Mouse (Mus musculus): ENCODE data around the gene Gm9639. TPM values are rescaled to one million over a fixed set of nuclear protein-coding genes. Genes with fewer than 3 reads are reported as not detected.
"Not testable (repeated sequence)": the region's sequence is repeated elsewhere in the genome, so short reads cannot be mapped to it uniquely, and the experiment has no call there.

Gm9639 gene
- polyA plus RNA-seq, 1 experiment: not detected

DNA sequence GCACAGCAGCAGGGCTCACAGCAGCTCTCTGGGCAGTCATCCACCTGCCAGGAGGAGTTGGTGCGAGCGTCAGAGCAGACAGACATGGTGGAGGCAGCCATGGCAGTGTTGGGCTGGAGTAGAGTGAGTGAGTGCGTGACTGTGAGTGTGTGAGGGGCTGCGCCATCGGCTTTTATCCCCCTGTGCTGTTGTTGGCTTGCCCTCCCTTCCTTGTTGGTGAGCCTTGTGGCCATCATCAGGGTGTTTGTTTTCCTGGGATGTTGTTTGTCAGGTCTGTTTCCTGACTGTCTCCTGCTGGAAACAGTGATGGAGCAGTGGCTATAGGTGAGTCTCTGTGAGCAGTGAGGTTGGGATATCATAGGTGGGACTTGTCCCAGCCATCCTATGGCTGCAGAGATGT is 16.9 kb upstream of the Gm9639 start, which contains the start of gene Gm9507:
TSS of gene Gm9507 (minus strand) at position 101 of the 400 bp plus-strand sequence.
- Histone ChIP-seq H3K27ac (ENCODE audit: control insufficient read depth, insufficient read depth, low read depth, low read length) (no peak within 1 kb of the TSS), H3K36me3 (ENCODE audit: control insufficient read depth, insufficient read depth, low read length) (no peaks in the 10 kb centered on the region), H3K4me3 (ENCODE audit: control insufficient read depth, low read depth, low read length) (no peak within 1 kb of the TSS), H3K4me1 (ENCODE audit: control insufficient read depth, insufficient read depth, low read length) (no peaks in the 10 kb centered on the region), H3K27me3 (ENCODE audit: control insufficient read depth, insufficient read depth, low read length) (no peaks in the 10 kb centered on the region)
- TF ChIP-seq CTCF (IDR thresholded peaks at IDR 0.05; ENCODE audit: control insufficient read depth, insufficient read depth, insufficient replicate concordance, low read depth, low read length) (no peak), POLR2A (IDR thresholded peaks at IDR 0.05; ENCODE audit: control insufficient read depth, low read depth, low read length) (no peak)

DNA sequence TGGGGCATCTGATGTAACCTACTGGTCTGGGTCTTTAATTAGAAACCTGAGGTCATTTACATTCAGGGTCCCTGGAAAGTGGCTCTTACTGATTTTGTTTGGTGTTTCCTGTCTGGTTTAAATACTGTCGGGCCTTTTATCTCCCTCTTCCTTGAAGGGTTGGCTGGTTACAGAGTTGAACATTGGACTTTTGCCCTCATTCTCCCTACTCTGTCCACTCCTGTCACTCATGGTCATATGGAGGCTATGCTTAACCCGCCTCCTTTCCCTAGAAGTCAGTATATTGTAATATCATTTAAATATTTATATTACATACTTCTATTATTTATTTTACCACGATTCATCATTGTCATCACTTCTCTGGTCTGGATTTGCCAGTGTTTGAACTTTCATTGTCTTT is 9.2 kb upstream of the Gm9639 start:
- Histone ChIP-seq H3K27me3 (ENCODE audit: control insufficient read depth, insufficient read depth, low read length) (no peaks in the 10 kb centered on the region), H3K27ac (ENCODE audit: control insufficient read depth, insufficient read depth, low read depth, low read length) (no peak overlapping the region), H3K4me3 (ENCODE audit: control insufficient read depth, low read depth, low read length) (no peak overlapping the region), H3K36me3 (ENCODE audit: control insufficient read depth, insufficient read depth, low read length) (no peaks in the 10 kb centered on the region), H3K4me1 (ENCODE audit: control insufficient read depth, insufficient read depth, low read length) (no peaks in the 10 kb centered on the region)
- TF ChIP-seq CTCF (IDR thresholded peaks at IDR 0.05; ENCODE audit: control insufficient read depth, insufficient read depth, insufficient replicate concordance, low read depth, low read length) (no peak), POLR2A (IDR thresholded peaks at IDR 0.05; ENCODE audit: control insufficient read depth, low read depth, low read length) (no peak)

DNA sequence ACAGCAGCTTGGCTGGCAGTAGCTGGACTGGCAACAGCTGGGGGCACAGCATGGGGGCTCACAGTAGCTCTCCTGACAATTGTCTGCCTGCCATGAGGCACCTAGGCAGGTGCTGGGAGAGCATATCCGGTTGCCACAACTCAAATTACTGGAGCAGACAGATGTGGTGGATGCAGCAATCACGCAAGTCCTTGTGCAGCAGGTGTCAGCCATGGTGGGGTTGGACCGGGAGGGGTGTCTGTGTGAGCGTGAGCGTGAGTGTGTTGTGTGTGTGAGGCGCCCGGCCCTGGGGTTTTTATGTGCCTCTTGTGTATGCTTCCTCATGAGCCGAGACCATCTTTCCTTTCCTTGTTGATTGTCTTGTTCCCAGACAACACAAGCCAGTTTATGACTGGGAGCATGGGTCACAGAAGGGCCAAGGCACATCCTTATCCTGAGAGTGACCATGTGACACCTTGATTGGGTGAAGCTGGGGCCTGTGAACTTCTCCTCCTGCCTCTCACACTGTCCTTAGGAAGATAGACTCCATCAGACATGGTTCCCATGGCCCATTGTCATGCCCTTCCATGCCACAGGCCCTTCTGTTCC is 4.1 kb upstream of the Gm9639 start, which contains the start of gene Gm19668:
TSS of gene Gm19668 (minus strand) at position 213 of the 588 bp plus-strand sequence.
- H3K27me3 ChIP-seq (ENCODE audit: control insufficient read depth, insufficient read depth, low read length): no peaks in the 10 kb centered on the region
- TF ChIP-seq CTCF (IDR thresholded peaks at IDR 0.05; ENCODE audit: control insufficient read depth, insufficient read depth, insufficient replicate concordance, low read depth, low read length): no peak
- no peak for TF ChIP-seq POLR2A (IDR thresholded peaks at IDR 0.05; ENCODE audit: control insufficient read depth, low read depth, low read length)
- no peaks in the 10 kb centered on the region for H3K4me1 ChIP-seq (ENCODE audit: control insufficient read depth, insufficient read depth, low read length)
- H3K27ac ChIP-seq (ENCODE audit: control insufficient read depth, insufficient read depth, low read depth, low read length): no peak within 1 kb of the TSS
- H3K36me3 ChIP-seq (ENCODE audit: control insufficient read depth, insufficient read depth, low read length): no peaks in the 10 kb centered on the region
- no peak within 1 kb of the TSS for H3K4me3 ChIP-seq (ENCODE audit: control insufficient read depth, low read depth, low read length)

DNA sequence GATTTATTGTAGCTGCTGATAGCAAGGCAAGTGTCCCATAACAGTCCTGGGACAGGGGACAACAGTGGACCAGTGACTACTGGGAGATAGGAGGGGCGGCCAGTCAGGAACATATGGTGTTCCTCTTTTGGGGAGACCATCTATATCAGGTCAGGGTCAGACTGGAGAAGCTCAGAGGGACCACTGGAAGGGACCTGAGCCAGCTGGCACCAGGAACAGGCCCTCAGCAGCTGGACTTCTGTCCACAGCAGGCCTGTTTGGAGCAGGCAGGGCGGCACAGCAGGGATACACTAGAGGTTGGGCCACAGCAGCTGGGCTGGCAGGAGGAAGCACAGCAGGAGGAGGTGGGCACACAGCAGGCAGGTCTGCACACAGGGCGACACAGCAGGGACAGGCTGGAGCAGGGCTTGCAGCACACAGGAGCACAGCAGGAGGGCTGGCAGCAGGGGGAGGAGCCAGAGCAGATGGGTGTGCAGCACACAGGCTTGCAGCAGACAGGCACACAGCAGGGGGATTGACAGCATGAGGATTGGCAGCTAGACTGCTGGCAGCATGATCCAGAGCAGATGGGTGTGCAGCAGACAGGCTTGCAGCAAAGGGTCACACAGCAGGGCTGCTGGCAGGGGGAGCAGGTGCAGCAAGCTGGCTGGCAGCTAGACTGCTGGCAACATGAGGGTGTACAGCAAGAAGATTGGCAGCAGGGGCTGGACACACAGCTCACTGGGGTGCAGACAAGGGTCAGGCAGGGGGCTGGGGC is 3.5 kb upstream of the Gm9639 start:
- H3K4me1 ChIP-seq (ENCODE audit: control insufficient read depth, insufficient read depth, low read length); H3K4me3 ChIP-seq (ENCODE audit: control insufficient read depth, low read depth, low read length); H3K27ac ChIP-seq (ENCODE audit: control insufficient read depth, insufficient read depth, low read depth, low read length); H3K36me3 ChIP-seq (ENCODE audit: control insufficient read depth, insufficient read depth, low read length); H3K27me3 ChIP-seq (ENCODE audit: control insufficient read depth, insufficient read depth, low read length): not testable (repeated sequence)

DNA sequence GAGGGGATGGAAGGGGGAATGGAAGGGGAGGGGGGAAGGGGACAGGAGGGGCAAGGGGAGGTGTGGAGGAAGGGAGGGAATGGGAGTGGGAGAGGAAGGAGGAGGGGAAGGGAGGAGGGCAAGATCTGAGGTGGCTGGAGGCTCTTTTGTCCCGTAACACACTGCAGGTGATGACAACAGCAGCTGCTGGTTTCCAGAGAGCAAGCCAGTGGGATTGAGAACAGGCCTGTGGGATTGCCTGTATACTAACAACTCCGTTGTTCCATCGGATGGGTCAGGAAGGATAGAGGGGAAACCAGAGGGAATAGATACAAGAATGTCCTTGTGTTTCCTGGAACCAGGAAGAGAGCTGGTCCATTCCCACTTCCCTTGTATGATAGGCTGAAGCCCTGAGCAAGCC is 2.8 kb upstream of the Gm9639 start:
- TF ChIP-seq POLR2A (IDR thresholded peaks at IDR 0.05; ENCODE audit: control insufficient read depth, low read depth, low read length) (no peak), CTCF (IDR thresholded peaks at IDR 0.05; ENCODE audit: control insufficient read depth, insufficient read depth, insufficient replicate concordance, low read depth, low read length) (no peak)
- Histone ChIP-seq H3K4me1 (ENCODE audit: control insufficient read depth, insufficient read depth, low read length) (no peaks in the 10 kb centered on the region), H3K27me3 (ENCODE audit: control insufficient read depth, insufficient read depth, low read length) (no peaks in the 10 kb centered on the region), H3K4me3 (ENCODE audit: control insufficient read depth, low read depth, low read length) (no peak overlapping the region), H3K36me3 (ENCODE audit: control insufficient read depth, insufficient read depth, low read length) (no peaks in the 10 kb centered on the region), H3K27ac (ENCODE audit: control insufficient read depth, insufficient read depth, low read depth, low read length) (no peak overlapping the region)

DNA sequence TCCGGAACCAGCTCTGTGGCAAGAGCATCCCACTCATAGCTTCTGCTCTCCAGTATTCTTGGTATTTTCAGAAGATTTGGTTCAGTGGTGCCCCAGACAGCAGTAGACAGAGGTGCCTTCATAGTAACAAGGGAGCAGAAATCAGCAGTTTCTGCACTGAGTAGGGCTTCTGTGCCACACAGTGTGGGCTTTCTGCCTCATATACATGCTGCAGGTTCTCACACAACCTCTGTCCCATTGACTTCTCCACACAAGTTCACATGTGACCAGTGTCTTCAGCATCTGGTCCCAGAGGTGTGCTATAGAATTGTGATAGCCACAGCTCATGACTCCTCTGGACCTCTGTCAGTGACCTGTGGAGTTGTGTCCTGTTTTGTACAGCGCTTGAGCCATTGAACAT is 6.3 kb downstream of the Gm9639 start:
- no peak for TF ChIP-seq POLR2A (IDR thresholded peaks at IDR 0.05; ENCODE audit: control insufficient read depth, low read depth, low read length)
- Histone ChIP-seq H3K4me1 (ENCODE audit: control insufficient read depth, insufficient read depth, low read length) (no peaks in the 10 kb centered on the region), H3K27me3 (ENCODE audit: control insufficient read depth, insufficient read depth, low read length) (no peaks in the 10 kb centered on the region), H3K4me3 (ENCODE audit: control insufficient read depth, low read depth, low read length) (no peak overlapping the region), H3K27ac (ENCODE audit: control insufficient read depth, insufficient read depth, low read depth, low read length) (no peak overlapping the region), H3K36me3 (ENCODE audit: control insufficient read depth, insufficient read depth, low read length) (no peaks in the 10 kb centered on the region)

DNA sequence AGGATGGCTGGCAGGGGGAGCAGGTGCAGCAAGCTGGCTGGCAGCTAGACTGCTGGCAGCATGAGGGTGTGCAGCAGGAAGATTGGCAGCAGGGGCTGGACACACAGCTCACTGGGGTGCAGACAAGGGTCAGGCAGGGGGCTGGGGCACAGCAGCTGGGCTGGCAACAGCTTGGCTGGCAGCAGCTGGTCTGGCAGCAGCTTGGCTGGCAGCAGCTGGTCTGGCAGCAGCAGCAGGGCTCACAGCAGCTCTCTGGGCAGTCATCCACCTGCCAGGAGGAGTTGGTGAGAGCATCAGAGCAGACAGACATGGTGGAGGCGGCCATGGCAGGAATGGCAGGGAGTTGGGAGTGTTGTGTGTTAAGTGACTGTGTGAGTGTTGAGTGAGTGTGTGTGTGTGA is 7.0 kb downstream of the Gm9639 start, which contains the start of gene Gm7137:
TSS of gene Gm7137 (minus strand) at position 325 of the 400 bp plus-strand sequence.
- not testable (repeated sequence) for H3K4me1 ChIP-seq (ENCODE audit: control insufficient read depth, insufficient read depth, low read length); H3K36me3 ChIP-seq (ENCODE audit: control insufficient read depth, insufficient read depth, low read length); H3K27ac ChIP-seq (ENCODE audit: control insufficient read depth, insufficient read depth, low read depth, low read length); H3K4me3 ChIP-seq (ENCODE audit: control insufficient read depth, low read depth, low read length); H3K27me3 ChIP-seq (ENCODE audit: control insufficient read depth, insufficient read depth, low read length)

DNA sequence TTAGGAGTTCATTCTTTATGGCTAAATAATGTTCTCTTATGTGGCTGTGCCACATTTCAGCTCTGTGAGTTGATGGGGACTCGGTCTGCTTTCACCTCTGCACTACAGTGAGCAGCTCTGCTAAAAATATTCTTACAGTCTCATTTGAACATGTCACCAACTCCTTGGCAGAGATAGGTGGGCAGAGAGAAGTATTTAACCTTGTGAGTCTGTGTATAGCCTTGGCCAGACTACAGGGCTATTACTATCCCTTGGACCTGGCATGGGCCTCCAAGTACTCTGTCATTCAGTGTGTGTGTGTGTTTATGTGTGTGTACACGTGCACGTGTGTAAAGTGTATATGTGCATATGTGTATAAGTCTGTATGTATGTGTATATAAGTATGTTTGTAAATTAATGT is 11.5 kb downstream of the Gm9639 start:
- not testable (repeated sequence) for H3K27ac ChIP-seq (ENCODE audit: control insufficient read depth, insufficient read depth, low read depth, low read length); H3K4me1 ChIP-seq (ENCODE audit: control insufficient read depth, insufficient read depth, low read length); H3K27me3 ChIP-seq (ENCODE audit: control insufficient read depth, insufficient read depth, low read length); H3K4me3 ChIP-seq (ENCODE audit: control insufficient read depth, low read depth, low read length); H3K36me3 ChIP-seq (ENCODE audit: control insufficient read depth, insufficient read depth, low read length)

DNA sequence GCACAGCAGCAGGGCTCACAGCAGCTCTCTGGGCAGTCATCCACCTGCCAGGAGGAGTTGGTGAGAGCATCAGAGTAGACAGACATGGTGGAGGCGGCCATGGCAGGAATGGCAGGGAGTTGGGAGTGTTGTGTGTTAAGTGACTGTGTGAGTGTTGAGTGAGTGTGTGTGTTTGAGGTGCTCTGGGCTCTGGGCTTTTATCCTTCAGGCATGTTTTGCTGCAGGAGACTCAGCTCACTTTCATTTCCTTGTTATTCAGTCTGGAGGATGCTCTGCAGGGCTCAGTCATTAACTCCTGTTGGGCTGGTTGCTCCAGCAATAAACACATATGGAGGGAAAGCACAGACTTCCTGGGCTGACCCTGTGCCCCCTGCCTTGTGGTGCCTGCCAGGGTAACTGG is 12.4 kb downstream of the Gm9639 start, which contains the start of gene Gm3250:
TSS of gene Gm3250 (minus strand) at position 101 of the 400 bp plus-strand sequence.
- not testable (repeated sequence) for H3K4me1 ChIP-seq (ENCODE audit: control insufficient read depth, insufficient read depth, low read length); H3K4me3 ChIP-seq (ENCODE audit: control insufficient read depth, low read depth, low read length); H3K36me3 ChIP-seq (ENCODE audit: control insufficient read depth, insufficient read depth, low read length); H3K27me3 ChIP-seq (ENCODE audit: control insufficient read depth, insufficient read depth, low read length); H3K27ac ChIP-seq (ENCODE audit: control insufficient read depth, insufficient read depth, low read depth, low read length)

DNA sequence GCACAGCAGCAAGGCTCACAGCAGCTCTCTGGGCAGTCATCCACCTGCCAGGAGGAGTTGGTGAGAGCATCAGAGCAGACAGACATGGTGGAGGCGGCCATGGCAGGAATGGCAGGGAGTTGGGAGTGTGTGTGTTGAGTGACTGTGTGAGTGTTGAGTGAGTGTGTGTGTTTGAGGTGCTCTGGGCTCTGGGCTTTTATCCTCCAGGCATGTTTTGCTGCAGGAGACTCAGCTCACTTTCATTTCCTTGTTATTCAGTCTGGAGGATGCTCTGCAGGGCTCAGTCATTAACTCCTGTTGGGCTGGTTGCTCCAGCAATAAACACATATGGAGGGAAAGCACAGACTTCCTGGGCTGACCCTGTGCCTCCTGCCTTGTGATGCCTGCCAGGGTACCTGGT is 18.0 kb downstream of the Gm9639 start, which contains the start of gene Gm7138:
TSS of gene Gm7138 (minus strand) at position 101 of the 400 bp plus-strand sequence.
- not testable (repeated sequence) for H3K27ac ChIP-seq (ENCODE audit: control insufficient read depth, insufficient read depth, low read depth, low read length); H3K27me3 ChIP-seq (ENCODE audit: control insufficient read depth, insufficient read depth, low read length); H3K4me3 ChIP-seq (ENCODE audit: control insufficient read depth, low read depth, low read length); H3K4me1 ChIP-seq (ENCODE audit: control insufficient read depth, insufficient read depth, low read length); H3K36me3 ChIP-seq (ENCODE audit: control insufficient read depth, insufficient read depth, low read length)

DNA sequence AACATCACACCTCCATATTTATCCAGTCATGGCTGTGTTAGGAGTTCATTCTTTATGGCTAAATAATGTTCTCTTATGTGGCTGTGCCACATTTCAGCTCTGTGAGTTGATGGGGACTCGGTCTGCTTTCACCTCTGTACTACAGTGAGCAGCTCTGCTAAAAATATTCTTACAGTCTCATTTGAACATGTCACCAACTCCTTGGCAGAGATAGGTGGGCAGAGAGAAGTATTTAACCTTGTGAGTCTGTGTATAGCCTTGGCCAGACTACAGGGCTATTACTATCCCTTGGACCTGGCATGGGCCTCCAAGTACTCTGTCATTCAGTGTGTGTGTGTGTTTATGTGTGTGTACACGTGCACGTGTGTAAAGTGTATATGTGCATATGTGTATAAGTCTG is 22.7 kb downstream of the Gm9639 start:
- H3K36me3 ChIP-seq (ENCODE audit: control insufficient read depth, insufficient read depth, low read length); H3K27ac ChIP-seq (ENCODE audit: control insufficient read depth, insufficient read depth, low read depth, low read length); H3K4me1 ChIP-seq (ENCODE audit: control insufficient read depth, insufficient read depth, low read length); H3K27me3 ChIP-seq (ENCODE audit: control insufficient read depth, insufficient read depth, low read length); H3K4me3 ChIP-seq (ENCODE audit: control insufficient read depth, low read depth, low read length): not testable (repeated sequence)

Data from testis, adult 2 months (tissue).